Mouse (Mus musculus) mature B cell (primary cell): ENCODE results near the gene Gramd1a.

Source experiments
- in situ Hi-C: fragments of 300-500 bp; cut with MboI; formaldehyde crosslinking; loops from 2 replicates; pipeline ENCODE4 v1.14.3; 2019

Gene Gramd1a

GRCm38 (mm10) chr7:31097583-31098248 is 58.0 kb downstream of the Gramd1a start:
- in situ Hi-C loops: loop anchor here (5.0 kb wide), 1 partner anchor 40 kb away; the partner anchor contains the start of genes Fxyd1 and Lgi4

DNA sequence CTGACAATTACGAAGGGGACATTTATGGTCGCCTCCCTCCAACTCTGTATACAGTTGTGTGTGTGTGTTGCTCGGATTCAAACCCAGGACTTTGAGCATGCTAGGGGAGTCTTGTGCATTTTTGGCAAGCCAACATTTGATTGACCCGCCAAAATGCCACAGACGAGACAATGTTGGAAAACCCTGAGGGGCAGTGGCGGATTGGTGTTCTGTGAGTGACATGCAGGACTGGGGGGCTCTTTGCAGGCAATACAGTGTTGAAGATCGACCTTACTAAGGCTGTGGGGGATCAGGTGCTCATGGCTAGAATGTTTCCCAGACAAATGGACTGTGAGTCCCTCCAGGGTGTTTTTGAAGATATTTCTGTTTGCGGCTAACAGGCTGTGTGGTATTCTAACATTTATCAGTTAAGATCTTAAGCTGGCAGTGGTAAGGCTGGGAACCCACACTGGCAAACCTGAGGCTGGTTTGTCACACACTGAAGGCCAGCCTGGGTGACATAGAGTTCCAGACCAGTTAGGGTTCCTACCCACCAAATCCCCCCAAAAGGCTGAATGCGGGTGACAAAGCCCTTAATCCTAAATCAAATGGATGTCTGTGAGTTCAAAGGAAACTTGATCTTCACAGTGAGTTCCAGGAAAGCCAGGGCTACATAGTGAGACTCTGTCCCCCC is 58.7 kb downstream of the Gramd1a start:
- in situ Hi-C loops: loop anchor here (5.0 kb wide), 1 partner anchor 40 kb away; the partner anchor contains the start of genes Fxyd1 and Lgi4

GRCm38 (mm10) chr7:31094774-31095501 is 60.8 kb downstream of the Gramd1a start:
- in situ Hi-C loops: loop anchor here (5.0 kb wide), 1 partner anchor 38 kb away; the partner anchor contains the start of genes Fxyd1 and Lgi4

DNA sequence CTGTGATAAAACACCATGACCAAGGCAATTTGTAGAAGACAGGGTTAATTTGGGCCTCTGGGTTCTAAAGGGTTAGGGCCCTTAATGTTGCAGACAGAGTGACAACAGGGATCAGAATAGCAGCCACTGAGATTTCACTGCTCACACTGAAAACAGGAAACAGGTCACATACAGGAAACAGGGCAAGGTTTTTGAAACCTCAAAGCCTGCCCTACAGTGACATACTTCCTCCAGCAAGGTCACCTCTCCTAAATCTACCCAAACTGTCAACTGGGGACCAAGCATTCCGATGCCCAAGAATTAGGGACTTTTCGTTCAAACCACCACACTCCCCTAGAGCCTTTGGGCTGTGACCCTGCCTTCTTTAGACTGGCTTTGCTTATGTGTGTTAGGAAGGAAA is 66.0 kb downstream of the Gramd1a start:
- in situ Hi-C loops: no loop called here

GRCm38 (mm10) chr7:31088206-31088605 is 67.5 kb downstream of the Gramd1a start:
- in situ Hi-C loops: no loop called here

DNA sequence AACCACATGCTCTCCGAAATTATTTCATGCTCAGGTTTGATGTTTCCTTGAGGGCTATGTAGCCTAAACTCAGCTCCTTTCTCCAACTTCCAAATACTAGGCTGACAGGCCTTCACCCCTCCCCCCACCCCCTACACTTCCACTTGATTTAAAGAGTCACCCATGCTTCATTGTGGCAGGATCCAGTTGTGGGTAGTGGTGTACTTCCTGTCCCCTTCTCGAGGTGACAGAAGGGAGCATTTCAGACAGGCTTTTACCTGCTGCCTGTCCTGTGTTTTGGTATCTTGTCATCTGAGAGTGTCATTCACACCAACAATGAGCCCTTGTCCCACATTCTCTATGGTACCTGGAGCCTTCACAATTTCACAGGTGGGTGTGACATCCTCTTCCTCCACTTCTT is 68.4 kb downstream of the Gramd1a start:
- in situ Hi-C loops: no loop called here

- in situ Hi-C loops: no loop called here
Measured at GRCm38 (mm10) chr7:31086175-31086755, 69.4 kb downstream of the Gramd1a start.

- in situ Hi-C loops: no loop called here
Measured at GRCm38 (mm10) chr7:31085171-31085570, 70.5 kb downstream of the Gramd1a start.

GRCm38 (mm10) chr7:31084140-31084539 is 71.6 kb downstream of the Gramd1a start:
- in situ Hi-C loops: no loop called here

GRCm38 (mm10) chr7:31082831-31083588 is 72.7 kb downstream of the Gramd1a start:
- in situ Hi-C loops: no loop called here

DNA sequence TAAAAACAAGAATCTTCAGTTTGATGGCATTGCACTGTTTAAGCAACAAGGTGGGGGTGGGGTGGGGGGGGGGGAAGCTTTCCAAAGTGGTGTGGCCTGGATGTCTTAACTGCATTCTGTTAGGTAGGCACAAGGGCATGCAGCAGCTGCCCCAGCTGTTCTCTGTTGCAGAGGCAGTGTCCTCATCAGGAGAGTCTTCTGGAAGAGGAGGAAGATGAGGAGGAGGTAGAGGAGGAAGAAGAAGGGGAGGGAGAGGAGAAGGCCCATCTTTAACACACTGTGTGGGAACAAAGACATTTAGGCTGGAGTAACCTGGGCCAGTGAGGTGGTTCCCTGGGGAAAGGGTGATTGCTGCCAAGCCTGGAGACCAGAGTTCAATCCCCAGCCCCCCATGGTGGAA is 73.6 kb downstream of the Gramd1a start:
- in situ Hi-C loops: no loop called here

GRCm38 (mm10) chr7:31081106-31081505 is 74.6 kb downstream of the Gramd1a start:
- in situ Hi-C loops: no loop called here

DNA sequence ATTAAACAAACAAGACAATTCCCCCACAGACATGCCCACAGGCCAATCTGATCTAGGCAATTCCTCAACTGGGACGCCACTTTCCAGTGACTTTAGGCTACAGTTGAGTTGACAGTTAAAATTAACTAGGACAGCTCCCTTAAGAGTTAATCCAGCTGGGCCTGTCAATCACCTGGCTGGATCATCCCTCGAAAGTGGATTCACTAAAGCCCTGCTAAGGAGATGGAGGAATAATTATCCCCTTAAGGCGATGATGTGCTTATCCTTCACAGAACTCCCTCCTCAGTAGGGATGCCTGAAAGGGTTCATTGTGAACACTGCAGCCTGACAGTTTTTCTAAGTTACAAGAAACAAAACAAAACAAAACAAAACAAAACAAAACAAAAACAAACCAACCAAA is 75.1 kb downstream of the Gramd1a start:
- in situ Hi-C loops: no loop called here
